ENCODE assay signal across 28 mouse cellular contexts in the genomic region with DNA sequence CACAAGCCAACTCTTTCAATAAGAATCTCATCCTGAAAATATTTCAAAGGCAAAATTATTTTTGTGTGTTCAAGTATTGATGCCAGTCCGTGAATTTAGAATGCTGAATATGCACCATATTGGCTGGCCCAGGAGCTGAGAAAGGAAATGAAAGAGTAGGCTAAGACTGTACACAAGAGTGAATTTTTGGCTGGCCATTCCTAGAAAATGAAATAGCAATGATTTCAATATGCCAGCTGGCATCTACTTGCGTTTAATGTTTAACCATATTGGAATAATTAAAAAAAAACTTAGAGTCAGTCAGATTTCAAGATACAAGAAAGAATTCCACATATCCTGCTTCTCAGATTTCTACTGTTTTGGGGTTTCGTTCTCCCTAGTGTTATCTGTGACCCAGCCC. TPM values are rescaled to one million over a fixed set of nuclear protein-coding genes. Genes with fewer than 3 reads are reported as not detected.
"Had no signal": no experiment of that assay in that cellular context is flagged by ENCODE, and none has a peak within 500 bp of the region (broad histone marks: within the 10 kb centered on the region; RNA-seq: fewer than 3 reads in every experiment).

No protein-coding gene starts in this region.

- H3K4me3 ChIP-seq: heart, embryonic 10.5 days; heart, embryonic 12.5 days; hindbrain, embryonic 10.5 days; hindbrain, embryonic 12.5 days; intestine, embryonic 15.5 days; layer of hippocampus, adult 2 months; left cerebral cortex, adult 2 months; limb, embryonic 10.5 days; limb, embryonic 12.5 days; liver, embryonic 12.5 days had no signal

- H3K36me3 ChIP-seq: heart, embryonic 10.5 days; heart, embryonic 12.5 days; hindbrain, embryonic 10.5 days; hindbrain, embryonic 12.5 days; intestine, embryonic 15.5 days; limb, embryonic 10.5 days; limb, embryonic 12.5 days; liver, embryonic 12.5 days had no signal

- H3K27ac ChIP-seq: heart, embryonic 10.5 days; hindbrain, embryonic 10.5 days; hindbrain, embryonic 12.5 days; hindbrain, embryonic 14.5 days; intestine, embryonic 15.5 days; layer of hippocampus, adult 2 months; left cerebral cortex, adult 2 months; limb, embryonic 10.5 days; limb, embryonic 12.5 days; liver, embryonic 12.5 days; liver, embryonic 14.5 days had no signal

- H3K9ac ChIP-seq: heart, embryonic 12.5 days; hindbrain, embryonic 12.5 days; hindbrain, embryonic 14.5 days; intestine, embryonic 15.5 days; limb, embryonic 12.5 days; liver, embryonic 12.5 days; liver, embryonic 14.5 days had no signal

- H3K4me2 ChIP-seq: heart, embryonic 12.5 days; hindbrain, embryonic 12.5 days; hindbrain, embryonic 14.5 days; intestine, embryonic 15.5 days; limb, embryonic 12.5 days; liver, embryonic 12.5 days had no signal

- H3K4me1 ChIP-seq: heart, embryonic 10.5 days; heart, embryonic 12.5 days; hindbrain, embryonic 10.5 days; hindbrain, embryonic 12.5 days; intestine, embryonic 15.5 days; limb, embryonic 10.5 days; limb, embryonic 12.5 days; liver, embryonic 12.5 days had no signal

- H3K9me3 ChIP-seq: heart, embryonic 10.5 days; heart, embryonic 12.5 days; hindbrain, embryonic 10.5 days; hindbrain, embryonic 12.5 days; intestine, embryonic 15.5 days; limb, embryonic 10.5 days; limb, embryonic 12.5 days; liver, embryonic 12.5 days had no signal

- H3K27me3 ChIP-seq: heart, embryonic 12.5 days; hindbrain, embryonic 12.5 days; intestine, embryonic 15.5 days; limb, embryonic 12.5 days; liver, embryonic 12.5 days had no signal

- DNase-seq: gastrocnemius, postnatal 10 days; gastrocnemius, postnatal 25 days; heart, adult 18-20 months; heart, postnatal 10 days; heart, postnatal 4 days; kidney, adult 18-20 months; kidney, adult 8-10 months; kidney, postnatal 10 days; kidney, postnatal 25 days; kidney, postnatal 4 days; liver; lung, adult 2 months had no signal

- ATAC-seq: hindbrain, embryonic 16.5 days; inflammation-experienced regulatory T-cells, adult 6 months; intestine, embryonic 15.5 days; intestine, postnatal 0 days; liver, embryonic 12.5 days had no signal

RNA-seq across cellular contexts. Expression of gene Gabrb1, which starts 30.1 kb away (rescaled TPM):
- total RNA-seq: gastrocnemius, postnatal 25 days; granulocyte monocyte progenitor cell, adult 5-6 weeks had no signal
- polyA plus RNA-seq: lung, adult 2 months had no signal

RNA-seq across cellular contexts. Expression of gene Gabra4, which starts 30.3 kb away (rescaled TPM):
- total RNA-seq: gastrocnemius, postnatal 25 days; granulocyte monocyte progenitor cell, adult 5-6 weeks; heart, adult 18-20 months had no signal
